Mouse (Mus musculus) megakaryocyte, embryonic 14.5 days (primary cell): ENCODE data around the gene Gm5269.

Experiments used
- FLI1 ChIP-seq: IDR thresholded peaks from 2 replicates; pipeline ENCODE4 v1.6.1; 2012; ENCODE audit warnings: low read length, inconsistent platforms, mixed read lengths
- GATA1 ChIP-seq: IDR thresholded peaks from 3 replicates; pipeline ENCODE4 v1.6.1; 2012; ENCODE audit warnings: mixed read lengths, low read length, inconsistent platforms, borderline replicate concordance

DNA sequence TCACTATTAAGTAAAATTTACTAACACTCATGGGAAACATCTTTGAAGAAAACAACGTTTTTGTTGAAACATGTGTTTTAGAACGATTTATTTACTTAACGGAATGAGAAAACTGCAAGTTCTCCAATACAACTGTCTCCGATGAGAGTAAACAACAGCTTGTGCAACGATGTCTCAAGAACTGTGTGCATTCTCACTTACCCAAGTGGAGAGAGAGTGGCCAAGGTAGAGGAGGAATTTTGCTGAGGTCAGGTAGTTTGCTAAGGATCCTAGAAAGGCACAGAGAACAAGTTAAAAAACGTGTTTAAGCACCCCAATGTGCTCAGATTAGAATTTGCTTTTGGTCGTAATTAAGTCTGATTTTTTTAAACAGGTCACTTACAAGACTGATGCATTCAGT lies 34.4 kb upstream of the Gm5269 start:
- TF ChIP-seq GATA1 (no peak), FLI1 (no peak)
